Mouse (Mus musculus): ENCODE data around the gene Calr3.
A peak's percentile ranks its signal among the peaks of the same experiment; 100 is the strongest.

Gene Calr3

DNA sequence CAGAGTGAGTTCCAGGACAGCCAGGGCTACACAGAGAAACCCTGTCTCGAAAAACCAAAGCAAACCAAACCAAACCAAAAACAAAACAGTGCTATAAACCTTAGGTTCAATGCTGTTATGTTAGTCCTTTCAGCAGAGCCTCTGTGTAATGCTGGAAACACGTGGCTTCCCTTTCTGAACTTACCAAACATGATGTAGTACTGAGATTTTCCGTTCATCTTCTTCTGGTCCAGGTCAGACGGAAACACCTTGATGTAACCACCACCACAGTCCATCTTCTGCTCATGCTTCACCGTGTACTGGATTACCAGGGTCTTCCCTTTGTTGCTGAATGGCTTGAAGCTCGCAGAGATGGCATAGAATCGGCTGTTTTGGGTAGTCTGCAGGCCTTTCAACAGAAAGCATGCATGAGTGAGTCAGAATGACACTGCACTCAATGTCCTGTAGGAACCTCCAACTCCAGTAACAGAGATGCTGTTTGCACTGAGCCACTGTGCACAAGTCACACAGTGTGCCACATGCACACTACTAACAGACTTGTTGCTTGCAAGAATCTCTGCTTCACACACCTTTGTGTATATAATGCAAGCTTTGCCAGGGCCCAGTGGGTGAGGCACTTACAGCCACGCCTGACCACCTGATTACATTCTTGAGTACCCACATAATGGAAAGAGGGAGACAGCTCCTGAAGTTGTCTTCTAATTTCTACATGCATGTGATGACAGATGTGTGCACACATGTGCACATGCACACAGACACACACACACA is 5.2 kb downstream of the Calr3 start:
- DNase-seq (ENCODE audit: low read depth, low spot score), result no peak

- DNase-seq (ENCODE audit: low read depth, low spot score), result no peak
These were observed 8.7 kb downstream of the Calr3 start for GRCm38 (mm10) chr8:72434952-72435351.

GRCm38 (mm10) chr8:72429676-72430075 is 14.0 kb downstream of the Calr3 start:
- peak; percentile 65 for DNase-seq (ENCODE audit: low read depth, low spot score)

- peak; percentile 22 for DNase-seq (ENCODE audit: low read depth, low spot score)
These were observed 20.7 kb downstream of the Calr3 start for GRCm38 (mm10) chr8:72422926-72423325.

DNA sequence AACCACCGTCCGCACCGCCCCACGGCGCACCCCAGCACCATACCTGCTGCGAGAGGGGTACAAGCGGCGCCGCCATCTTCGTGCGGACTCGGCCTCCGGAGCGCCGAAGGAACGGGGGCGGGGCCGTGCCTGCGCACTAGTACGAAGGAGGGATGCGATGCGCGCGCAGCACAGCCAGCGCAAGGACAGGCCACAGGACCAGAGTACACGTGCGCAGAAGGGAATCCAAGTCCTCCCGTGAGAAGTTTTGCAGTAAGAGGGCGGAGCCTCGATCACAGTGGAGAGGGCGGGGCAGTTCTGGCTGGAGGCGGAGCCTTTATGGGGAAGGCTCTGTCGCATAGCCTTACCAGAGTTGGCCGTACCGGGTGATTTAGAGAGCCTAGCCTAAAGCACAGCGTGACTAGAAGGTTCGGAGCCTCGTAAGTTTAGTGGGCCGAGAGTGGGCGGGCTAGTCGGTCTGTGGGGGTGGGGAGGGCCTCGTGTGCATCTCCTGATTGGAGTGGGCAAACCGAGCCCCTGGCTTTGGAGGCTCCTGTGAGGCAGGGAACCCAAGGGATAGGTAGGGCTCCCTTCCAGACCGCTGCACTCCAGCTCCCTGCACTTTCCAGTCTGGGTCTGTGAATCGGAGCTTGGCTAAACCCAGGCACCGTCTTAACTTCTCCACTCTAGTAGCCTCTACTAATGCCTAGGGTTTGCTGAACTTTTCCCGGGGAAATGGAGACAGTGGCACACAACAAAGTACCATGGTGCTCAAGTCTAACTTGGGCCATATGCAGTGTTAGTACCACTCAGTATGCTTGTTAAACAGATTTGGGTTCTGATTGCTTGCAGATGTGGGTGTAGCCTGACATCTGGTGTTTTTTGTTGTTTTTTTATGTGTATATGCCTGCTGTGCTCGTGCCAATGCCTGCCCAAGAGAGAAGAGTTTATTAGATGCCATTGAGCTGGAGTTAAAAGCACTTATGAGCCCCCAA is 22.0 kb downstream of the Calr3 start, which contains the start of gene Eps15l1:
Eps15l1 (minus strand) TSS at position 99 of the 974 bp plus-strand sequence.
- DNase-seq (ENCODE audit: low read depth, low spot score), result peak; percentile 99

- peak; percentile 63 for DNase-seq (ENCODE audit: low read depth, low spot score)
These were observed 22.9 kb downstream of the Calr3 start for GRCm38 (mm10) chr8:72420571-72421361.

DNA sequence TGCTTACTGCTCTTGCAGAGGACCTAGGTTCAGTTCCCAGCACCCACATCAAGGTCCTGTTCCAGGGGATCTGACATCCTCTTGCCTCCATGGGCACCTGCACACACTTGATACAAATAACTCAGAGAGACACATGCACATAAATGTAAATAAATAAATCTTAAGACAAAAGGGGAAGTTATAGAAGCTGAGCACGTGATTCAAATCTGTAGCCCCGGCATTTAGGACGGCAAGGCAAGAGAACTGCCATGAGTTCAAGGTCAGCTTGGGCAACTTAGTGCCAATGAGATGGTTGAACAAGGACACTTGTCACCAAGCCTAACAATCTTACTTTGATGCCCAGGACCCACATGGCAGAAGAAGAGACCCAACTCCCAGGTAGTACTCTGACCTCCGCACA is 25.6 kb downstream of the Calr3 start:
- no peak for DNase-seq (ENCODE audit: low read depth, low spot score)

DNA sequence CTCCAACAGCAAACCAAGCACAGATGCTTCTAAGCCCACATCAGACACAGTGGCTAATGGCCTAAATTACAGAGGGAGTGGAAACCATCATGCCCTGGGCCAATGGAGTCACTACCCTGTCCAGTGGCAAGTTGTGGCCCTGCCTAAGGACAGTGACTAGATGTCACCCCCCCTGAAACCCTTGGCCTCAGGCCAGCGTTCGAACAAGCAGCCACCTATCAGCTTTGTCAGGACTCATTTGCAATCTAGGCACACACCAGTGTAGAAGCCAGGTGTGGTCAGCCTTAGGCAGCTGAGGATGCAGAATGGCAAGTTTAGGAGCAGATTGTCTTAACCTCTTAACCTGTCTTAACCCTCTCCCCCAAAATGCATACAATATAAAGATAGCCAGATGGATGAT is 28.4 kb downstream of the Calr3 start:
- no peak for DNase-seq (ENCODE audit: low read depth, low spot score)

- no peak for DNase-seq (ENCODE audit: low read depth, low spot score)
These were observed 29.8 kb downstream of the Calr3 start for GRCm38 (mm10) chr8:72413839-72414238.

GRCm38 (mm10) chr8:72409443-72409842 is 34.2 kb downstream of the Calr3 start:
- DNase-seq (ENCODE audit: low read depth, low spot score), result peak; percentile 23

GRCm38 (mm10) chr8:72407878-72408277 is 35.8 kb downstream of the Calr3 start:
- DNase-seq (ENCODE audit: low read depth, low spot score), result no peak

DNA sequence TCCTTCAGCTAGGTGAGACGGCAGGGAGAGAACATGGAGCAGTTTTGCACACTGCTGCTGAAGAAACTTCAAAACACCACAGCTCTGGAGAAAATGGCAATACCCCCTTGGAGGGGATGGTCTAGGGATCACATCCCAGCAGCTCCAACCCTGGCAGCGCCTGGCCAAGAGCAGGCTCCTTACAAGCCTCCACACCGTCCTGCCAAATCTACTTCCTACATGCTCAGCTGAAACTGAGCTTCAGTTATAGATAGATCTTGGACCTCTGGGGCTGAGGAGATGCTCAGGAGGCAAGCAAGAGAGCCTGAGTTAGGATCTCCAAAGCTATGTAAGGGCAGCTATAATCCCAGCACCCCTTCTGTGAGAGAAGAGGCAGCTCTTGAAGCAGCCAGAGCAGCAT is 40.7 kb downstream of the Calr3 start:
- DNase-seq (ENCODE audit: low read depth, low spot score), result no peak

- DNase-seq (ENCODE audit: low read depth, low spot score), result no peak
These were observed 42.3 kb downstream of the Calr3 start for GRCm38 (mm10) chr8:72401381-72401780.

GRCm38 (mm10) chr8:72385737-72386136 is 57.9 kb downstream of the Calr3 start:
- DNase-seq (ENCODE audit: low read depth, low spot score), result no peak

DNA sequence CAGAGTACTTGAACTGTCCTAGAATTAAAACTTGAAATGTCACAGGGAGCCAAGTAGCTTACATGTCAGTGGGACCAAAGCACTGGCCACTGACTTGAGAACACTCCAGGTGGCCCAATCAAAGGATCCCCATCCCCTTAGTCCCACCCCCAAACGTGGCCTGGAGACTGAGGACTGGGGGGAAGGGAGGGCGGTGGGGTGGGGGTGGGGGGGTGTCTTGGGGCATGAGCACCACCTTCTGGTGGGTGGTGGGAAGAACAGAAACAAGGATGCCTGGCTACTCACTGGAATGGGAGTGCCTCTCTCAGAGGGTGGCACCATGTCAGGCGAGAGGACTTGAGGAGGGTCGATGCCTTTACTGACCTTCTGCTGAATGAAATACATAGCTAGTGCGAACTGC is 61.3 kb downstream of the Calr3 start:
- peak; percentile 24 for DNase-seq (ENCODE audit: low read depth, low spot score)

DNA sequence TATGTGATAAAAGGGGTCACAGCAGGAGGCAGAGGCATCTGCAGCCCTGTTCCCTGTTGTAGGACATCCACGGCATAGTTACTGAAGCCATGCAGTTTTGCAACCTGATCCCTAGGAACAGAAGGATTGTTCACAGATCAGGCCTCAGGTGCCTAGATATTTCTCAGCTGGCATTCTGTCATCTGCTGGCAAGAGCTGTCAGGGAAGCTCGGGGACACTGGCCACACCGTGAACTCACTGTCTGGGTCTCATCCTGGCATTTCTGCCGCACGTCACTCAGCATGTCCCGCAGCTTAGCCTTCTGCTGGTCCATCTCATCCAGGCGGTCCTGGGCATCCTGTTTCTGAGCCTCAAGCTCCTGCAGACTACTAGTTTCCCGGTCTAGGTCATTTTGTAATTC is 63.0 kb downstream of the Calr3 start:
- DNase-seq (ENCODE audit: low read depth, low spot score), result no peak

GRCm38 (mm10) chr8:72376900-72377299 is 66.8 kb downstream of the Calr3 start:
- no peak for DNase-seq (ENCODE audit: low read depth, low spot score)

- DNase-seq (ENCODE audit: low read depth, low spot score), result no peak
These were observed 67.4 kb downstream of the Calr3 start for GRCm38 (mm10) chr8:72376309-72376708.

- no peak for DNase-seq (ENCODE audit: low read depth, low spot score)
These were observed 68.5 kb downstream of the Calr3 start for GRCm38 (mm10) chr8:72375161-72375560.

Measured in CD4-positive helper T cell, adult 2 months (primary cell).